Mouse (Mus musculus) embryonic facial prominence, embryonic 13.5 days (tissue): ENCODE data around the gene Tnrc18. TPM values are rescaled to one million over a fixed set of nuclear protein-coding genes. Genes with fewer than 3 reads are reported as not detected.

ENCODE experiments used
- polyA plus RNA-seq: library from polyadenylated mRNA; unstranded; fragments of >200 nt; fragmentation: Nextera tagmentation; extraction: Ambion mirVana; gene quantifications from 2 replicates; pipeline ENCODE4 v1.2.1, GENCODE M21; 2015

The Tnrc18 gene
- polyA plus RNA-seq, 1 experiment from 2014 or later: 55.7 TPM

Other genes starting within 250 kb of the Tnrc18 start
- gene Mmd2, start 208.9 kb downstream of the Tnrc18 start, polyA plus RNA-seq: 3.1 and 3.6 TPM in 2 replicates
- gene Wipi2, start 190.0 kb downstream of the Tnrc18 start, polyA plus RNA-seq: 50.2 and 55.0 TPM in 2 replicates
- gene Slc29a4, start 125.2 kb downstream of the Tnrc18 start, polyA plus RNA-seq: 11.4 and 12.8 TPM in 2 replicates
- 15.0 and 15.7 TPM in 2 replicates for gene Fbxl18, start 77.8 kb upstream of the Tnrc18 start, polyA plus RNA-seq
- 14,475 and 16,597 TPM in 2 replicates for gene Actb, start 89.1 kb upstream of the Tnrc18 start, polyA plus RNA-seq
- gene Fscn1, start 142.7 kb upstream of the Tnrc18 start, polyA plus RNA-seq: 392 and 441 TPM in 2 replicates